Mouse (Mus musculus): Measurements from ENCODE around the gene Stk4.
A peak's percentile ranks its signal among the peaks of the same experiment; 100 is the strongest.
"Not testable (repeated sequence)": the region's sequence is repeated elsewhere in the genome, so short reads cannot be mapped to it uniquely, and the experiment has no call there.

Gene Stk4

GRCm38 (mm10) chr2:164070142-164070764 is at the start of gene Stk4:
TSS of gene Stk4 (plus strand) at chr2:164070322.
- peak; percentile 62 for DNase-seq (ENCODE audit: low read depth, low spot score)

GRCm38 (mm10) chr2:164022104-164022503 is 48.0 kb upstream of the Stk4 start:
- no peak for DNase-seq (ENCODE audit: low read depth, low spot score)

- DNase-seq (ENCODE audit: low read depth, low spot score), result no peak
Measured at GRCm38 (mm10) chr2:164025150-164025549, 45.0 kb upstream of the Stk4 start, which contains the start of gene Pabpc1l. TSS of gene Pabpc1l (plus strand) at chr2:164025450.

GRCm38 (mm10) chr2:164031147-164031546 is 39.0 kb upstream of the Stk4 start:
- DNase-seq (ENCODE audit: low read depth, low spot score), result no peak

- no peak for DNase-seq (ENCODE audit: low read depth, low spot score)
Measured at GRCm38 (mm10) chr2:164032973-164033372, 37.1 kb upstream of the Stk4 start.

GRCm38 (mm10) chr2:164036520-164037019 is 33.6 kb upstream of the Stk4 start:
- peak; percentile 28 for DNase-seq (ENCODE audit: low read depth, low spot score)

GRCm38 (mm10) chr2:164038407-164039028 is 31.6 kb upstream of the Stk4 start:
- no peak for DNase-seq (ENCODE audit: low read depth, low spot score)

GRCm38 (mm10) chr2:164040949-164041348 is 29.2 kb upstream of the Stk4 start:
- DNase-seq (ENCODE audit: low read depth, low spot score), result no peak

- no peak for DNase-seq (ENCODE audit: low read depth, low spot score)
Measured at GRCm38 (mm10) chr2:164041523-164041922, 28.6 kb upstream of the Stk4 start.

GRCm38 (mm10) chr2:164047197-164047690 is 22.9 kb upstream of the Stk4 start:
- DNase-seq (ENCODE audit: low read depth, low spot score), result peak; percentile 80

GRCm38 (mm10) chr2:164053767-164054166 is 16.4 kb upstream of the Stk4 start:
- DNase-seq (ENCODE audit: low read depth, low spot score), result no peak

- DNase-seq (ENCODE audit: low read depth, low spot score), result no peak
Measured at GRCm38 (mm10) chr2:164054671-164055070, 15.5 kb upstream of the Stk4 start.

GRCm38 (mm10) chr2:164059634-164060235 is 10.4 kb upstream of the Stk4 start:
- DNase-seq (ENCODE audit: low read depth, low spot score), result no peak

GRCm38 (mm10) chr2:164070765-164071436 is 779 bp downstream of the Stk4 start, which contains the start of gene Tomm34:
TSS of gene Tomm34 (minus strand) at chr2:164071169.
- peak; percentile 90 for DNase-seq (ENCODE audit: low read depth, low spot score)

- not testable (repeated sequence) for DNase-seq (ENCODE audit: low read depth, low spot score)
Measured at GRCm38 (mm10) chr2:164071437-164071820, 1.3 kb downstream of the Stk4 start.

GRCm38 (mm10) chr2:164072109-164072508 is 2.0 kb downstream of the Stk4 start:
- no peak for DNase-seq (ENCODE audit: low read depth, low spot score)

GRCm38 (mm10) chr2:164073120-164073519 is 3.0 kb downstream of the Stk4 start:
- DNase-seq (ENCODE audit: low read depth, low spot score), result no peak

- peak; percentile 99 for DNase-seq (ENCODE audit: low read depth, low spot score)
Measured at GRCm38 (mm10) chr2:164073918-164074578, 3.9 kb downstream of the Stk4 start.

- DNase-seq (ENCODE audit: low read depth, low spot score), result peak; percentile 68
Measured at GRCm38 (mm10) chr2:164075088-164075487, 5.0 kb downstream of the Stk4 start.

- peak; percentile 47 for DNase-seq (ENCODE audit: low read depth, low spot score)
Measured at GRCm38 (mm10) chr2:164076874-164077425, 6.8 kb downstream of the Stk4 start.

GRCm38 (mm10) chr2:164077875-164078274 is 7.8 kb downstream of the Stk4 start:
- DNase-seq (ENCODE audit: low read depth, low spot score), result peak; percentile 55

Measured in CD4-positive, CD25-positive, alpha-beta regulatory T cell, adult 2 months (primary cell).